Mouse (Mus musculus): Measurements from ENCODE around the gene Lzts3. TPM values are rescaled to one million over a fixed set of nuclear protein-coding genes. Genes with fewer than 3 reads are reported as not detected.

Lzts3 gene
- total and polyA plus RNA-seq, 2 experiments: 8.0 to 30.7 TPM

- Histone ChIP-seq H3K27ac (replicated peaks; ENCODE audit: insufficient read depth, low read depth, low read length) (no peak overlapping the region), H3K9ac (ENCODE audit: low read depth, low read length) (no peak overlapping the region), H3K79me2 (ENCODE audit: control insufficient read depth, insufficient read depth, low read length) (no peaks in the 10 kb centered on the region), H3K4me1 (ENCODE audit: control insufficient read depth, insufficient read depth, low read length) (peaks cover 6% of the 10 kb centered on the region), H3K4me3 (ENCODE audit: insufficient read depth, low read depth, low read length) (peak overlapping the region; percentile 1; the same call in 1 of the 2 replicates), H3K36me3 (ENCODE audit: control insufficient read depth, insufficient read depth, low read length) (no peaks in the 10 kb centered on the region), H3K27me3 (ENCODE audit: control insufficient read depth, insufficient read depth, low read length) (no peaks in the 10 kb centered on the region)
- TF ChIP-seq CTCF (IDR thresholded peaks at IDR 0.05; ENCODE audit: low read depth, low read length): no peak
- TF ChIP-seq POLR2A (IDR thresholded peaks at IDR 0.05; ENCODE audit: extremely low read depth, insufficient read depth, low read length): no peak
- DNase-seq (ENCODE audit: extremely low read depth, low read depth, low spot score): no peak
- 73% methylated on average over 38 of the region's 38 CpGs for WGBS
These were observed 7.7 kb downstream of the Lzts3 start for GRCm38 (mm10) chr2:130634739-130635411.

GRCm38 (mm10) chr2:130634006-130634738, 8.4 kb downstream of the Lzts3 start:
- no peaks in the 10 kb centered on the region for H3K36me3 ChIP-seq (ENCODE audit: control insufficient read depth, insufficient read depth, low read length)
- 78% methylated on average over 14 of the region's 14 CpGs for WGBS
- no peak for DNase-seq (ENCODE audit: extremely low read depth, low read depth, low spot score)
- no peak overlapping the region for H3K27ac ChIP-seq (replicated peaks; ENCODE audit: insufficient read depth, low read depth, low read length)
- H3K79me2 ChIP-seq (ENCODE audit: control insufficient read depth, insufficient read depth, low read length): peaks cover 6% of the 10 kb centered on the region; the same call in 1 of the 2 replicates
- no peak overlapping the region for H3K4me3 ChIP-seq (ENCODE audit: insufficient read depth, low read depth, low read length)
- H3K9ac ChIP-seq (ENCODE audit: low read depth, low read length): no peak overlapping the region
- TF ChIP-seq CTCF (IDR thresholded peaks at IDR 0.05; ENCODE audit: low read depth, low read length) (no peak), POLR2A (IDR thresholded peaks at IDR 0.05; ENCODE audit: extremely low read depth, insufficient read depth, low read length) (no peak)
- no peaks in the 10 kb centered on the region for H3K27me3 ChIP-seq (ENCODE audit: control insufficient read depth, insufficient read depth, low read length)
- H3K4me1 ChIP-seq (ENCODE audit: control insufficient read depth, insufficient read depth, low read length): peaks cover 6% of the 10 kb centered on the region

GRCm38 (mm10) chr2:130632887-130633675, 9.5 kb downstream of the Lzts3 start:
- no peak for TF ChIP-seq POLR2A (IDR thresholded peaks at IDR 0.05; ENCODE audit: extremely low read depth, insufficient read depth, low read length)
- TF ChIP-seq CTCF (IDR thresholded peaks at IDR 0.05; ENCODE audit: low read depth, low read length): no peak
- Histone ChIP-seq H3K9ac (ENCODE audit: low read depth, low read length) (no peak overlapping the region), H3K36me3 (ENCODE audit: control insufficient read depth, insufficient read depth, low read length) (no peaks in the 10 kb centered on the region), H3K27ac (replicated peaks; ENCODE audit: insufficient read depth, low read depth, low read length) (no peak overlapping the region), H3K79me2 (ENCODE audit: control insufficient read depth, insufficient read depth, low read length) (peaks cover 11% of the 10 kb centered on the region; the same call in 1 of the 2 replicates), H3K27me3 (ENCODE audit: control insufficient read depth, insufficient read depth, low read length) (no peaks in the 10 kb centered on the region), H3K4me3 (ENCODE audit: insufficient read depth, low read depth, low read length) (no peak overlapping the region), H3K4me1 (ENCODE audit: control insufficient read depth, insufficient read depth, low read length) (peaks cover 5% of the 10 kb centered on the region)
- WGBS: 58% methylated on average over 5 of the region's 5 CpGs
- DNase-seq (ENCODE audit: extremely low read depth, low read depth, low spot score): no peak

- peaks cover 12% of the 10 kb centered on the region; the same call in 1 of the 2 replicates for H3K79me2 ChIP-seq (ENCODE audit: control insufficient read depth, insufficient read depth, low read length)
- no peak for TF ChIP-seq CTCF (IDR thresholded peaks at IDR 0.05; ENCODE audit: low read depth, low read length)
- TF ChIP-seq POLR2A (IDR thresholded peaks at IDR 0.05; ENCODE audit: extremely low read depth, insufficient read depth, low read length): no peak
- peaks cover 5% of the 10 kb centered on the region for H3K4me1 ChIP-seq (ENCODE audit: control insufficient read depth, insufficient read depth, low read length)
- no peak for DNase-seq (ENCODE audit: extremely low read depth, low read depth, low spot score)
- no peaks in the 10 kb centered on the region for H3K27me3 ChIP-seq (ENCODE audit: control insufficient read depth, insufficient read depth, low read length)
- WGBS: 81% methylated on average over 1 of the region's 1 CpGs
- H3K9ac ChIP-seq (ENCODE audit: low read depth, low read length): no peak overlapping the region
- no peak overlapping the region for H3K27ac ChIP-seq (replicated peaks; ENCODE audit: insufficient read depth, low read depth, low read length)
- no peak overlapping the region for H3K4me3 ChIP-seq (ENCODE audit: insufficient read depth, low read depth, low read length)
- H3K36me3 ChIP-seq (ENCODE audit: control insufficient read depth, insufficient read depth, low read length): no peaks in the 10 kb centered on the region
These were observed 10.2 kb downstream of the Lzts3 start for GRCm38 (mm10) chr2:130632416-130632815.

- under 1% methylated on average over 25 of the region's 25 CpGs for WGBS
- Histone ChIP-seq H3K4me3 (ENCODE audit: insufficient read depth, low read depth, low read length) (peak within 1 kb of the TSS; percentile 99), H3K79me2 (ENCODE audit: control insufficient read depth, insufficient read depth, low read length) (peaks cover 17% of the 10 kb centered on the region; the same call in 1 of the 2 replicates), H3K9ac (ENCODE audit: low read depth, low read length) (peak within 1 kb of the TSS; percentile 96), H3K36me3 (ENCODE audit: control insufficient read depth, insufficient read depth, low read length) (peaks cover 5% of the 10 kb centered on the region; the same call in 1 of the 2 replicates), H3K27ac (replicated peaks; ENCODE audit: insufficient read depth, low read depth, low read length) (peak within 1 kb of the TSS; percentile 46), H3K27me3 (ENCODE audit: control insufficient read depth, insufficient read depth, low read length) (no peaks in the 10 kb centered on the region), H3K4me1 (ENCODE audit: control insufficient read depth, insufficient read depth, low read length) (peaks cover 5% of the 10 kb centered on the region)
- TF ChIP-seq POLR2A (IDR thresholded peaks at IDR 0.05; ENCODE audit: extremely low read depth, insufficient read depth, low read length) (peak; percentile 31; the same call in 1 of the 2 replicates), CTCF (IDR thresholded peaks at IDR 0.05; ENCODE audit: low read depth, low read length) (no peak)
- DNase-seq (ENCODE audit: extremely low read depth, low read depth, low spot score): peak; percentile 79
These were observed 12.8 kb downstream of the Lzts3 start, which contains the start of the genes Fastkd5 and Ubox5 for GRCm38 (mm10) chr2:130629839-130630203. Fastkd5 (minus strand) TSS chr2:130630027. Ubox5 (minus strand) TSS chr2:130630038.

All from liver, adult 2 months (tissue).